ENCODE assay signal across 39 mouse cellular contexts in genomic region chr7:113349089-113349488, GRCm38 (mm10). TPM values are rescaled to one million over a fixed set of nuclear protein-coding genes. Genes with fewer than 3 reads are reported as not detected.
A peak's percentile ranks its signal among the peaks of the same experiment; 100 is the strongest.
DNase-seq lines count a peak whose midpoint lies in the region; ATAC-seq and TF ChIP-seq lines count a peak whose summit lies in the region.
"Had no signal": no experiment of that assay in that cellular context is flagged by ENCODE, and none has a peak within 500 bp of the region (broad histone marks: within the 10 kb centered on the region; RNA-seq: fewer than 3 reads in every experiment).

No protein-coding gene starts in this region.

- H3K4me2 ChIP-seq in liver, embryonic 12.5 days, result no peak overlapping the region
- no peak overlapping the region for H3K4me2 ChIP-seq in liver, postnatal 0 days (ENCODE audit: low read depth, low read length)
- H3K4me2 ChIP-seq in kidney, embryonic 14.5 days (replicated peaks; ENCODE audit: low read depth, low read length), result no peak overlapping the region
- H3K4me2 ChIP-seq: embryonic facial prominence, embryonic 13.5 days; forebrain, embryonic 15.5 days; heart, embryonic 13.5 days; hindbrain, embryonic 15.5 days; limb, embryonic 15.5 days; lung, embryonic 15.5 days had no signal

- no peaks in the 10 kb centered on the region for H3K36me3 ChIP-seq in liver, embryonic 12.5 days
- no peaks in the 10 kb centered on the region for H3K36me3 ChIP-seq in liver, postnatal 0 days (replicated peaks; ENCODE audit: insufficient read depth, low read length)
- H3K36me3 ChIP-seq in midbrain, embryonic 10.5 days, result no peaks in the 10 kb centered on the region
- no peaks in the 10 kb centered on the region for H3K36me3 ChIP-seq in kidney, embryonic 14.5 days (ENCODE audit: control insufficient read depth, insufficient read depth, low read length)
- H3K36me3 ChIP-seq: embryonic facial prominence, embryonic 13.5 days; forebrain, embryonic 10.5 days; forebrain, embryonic 15.5 days; heart, embryonic 13.5 days; hindbrain, embryonic 15.5 days; limb, embryonic 10.5 days; limb, embryonic 15.5 days; lung, embryonic 15.5 days had no signal

- peak; percentile 69 for DNase-seq in 416B (ENCODE audit: low read depth)
- peak; percentile 41 for DNase-seq in MEL-GATA-1-ER (ENCODE audit: extremely low read depth, low read depth)
- no peak for DNase-seq in liver, postnatal 0 days
- no peak for DNase-seq in gastrocnemius, postnatal 25 days
- DNase-seq in midbrain, embryonic 10.5 days (ENCODE audit: low spot score), result no peak
- DNase-seq: adrenal gland, adult 8-10 months; cerebellum, adult 11-12 months; cerebellum, adult 9-11 months; gastrocnemius, adult 2 months; heart, adult 2 months; heart, postnatal 10 days; kidney, adult 18-20 months; layer of hippocampus, adult 9-11 months; midbrain, embryonic 14.5 days; retina, postnatal 1 day; right cerebral cortex, postnatal 14 days had no signal

- TF ChIP-seq EP300 in liver, postnatal 0 days (IDR thresholded peaks at IDR 0.05; ENCODE audit: low read depth), result no peak

- H3K4me3 ChIP-seq in liver, embryonic 12.5 days, result no peak overlapping the region
- H3K4me3 ChIP-seq in liver, postnatal 0 days (ENCODE audit: low read depth, low read length), result no peak overlapping the region
- no peak overlapping the region for H3K4me3 ChIP-seq in midbrain, embryonic 10.5 days
- H3K4me3 ChIP-seq in kidney, embryonic 14.5 days (ENCODE audit: low read length), result no peak overlapping the region
- H3K4me3 ChIP-seq: embryonic facial prominence, embryonic 13.5 days; forebrain, embryonic 10.5 days; forebrain, embryonic 15.5 days; gastrocnemius, adult 2 months; heart, adult 2 months; heart, embryonic 13.5 days; hindbrain, embryonic 15.5 days; limb, embryonic 10.5 days; limb, embryonic 15.5 days; lung, embryonic 15.5 days; megakaryocyte, embryonic 14.5 days had no signal

- H3K27me3 ChIP-seq in liver, embryonic 12.5 days (replicated peaks), result no peaks in the 10 kb centered on the region
- H3K27me3 ChIP-seq in liver, postnatal 0 days (ENCODE audit: insufficient read depth, low read length), result no peaks in the 10 kb centered on the region
- H3K27me3 ChIP-seq in midbrain, embryonic 10.5 days (ENCODE audit: low read depth, poor library complexity, severe bottlenecking), result no peaks in the 10 kb centered on the region
- H3K27me3 ChIP-seq in kidney, embryonic 14.5 days (ENCODE audit: control insufficient read depth, insufficient read depth, low read length), result no peaks in the 10 kb centered on the region
- H3K27me3 ChIP-seq: embryonic facial prominence, embryonic 13.5 days; forebrain, embryonic 15.5 days; heart, embryonic 13.5 days; hindbrain, embryonic 15.5 days; limb, embryonic 15.5 days; lung, embryonic 15.5 days; megakaryocyte, embryonic 14.5 days had no signal

- ATAC-seq in liver, embryonic 12.5 days, result peak; percentile 79
- ATAC-seq in liver, postnatal 0 days, result peak; percentile 44; the same call in 1 of the 2 replicates
- ATAC-seq in kidney, embryonic 14.5 days (ENCODE audit: low FRiP score, low TSS enrichment), result no peak
- ATAC-seq: CD4-positive, CD25-positive, alpha-beta regulatory T cell, adult 4 months; forebrain, embryonic 15.5 days had no signal

- TF ChIP-seq CTCF in liver, postnatal 0 days (IDR thresholded peaks at IDR 0.05; ENCODE audit: low read depth), result no peak

- H3K4me1 ChIP-seq in liver, embryonic 12.5 days, result peaks cover 13% of the 10 kb centered on the region
- H3K4me1 ChIP-seq in liver, postnatal 0 days (ENCODE audit: insufficient read depth), result no peaks in the 10 kb centered on the region
- no peaks in the 10 kb centered on the region for H3K4me1 ChIP-seq in midbrain, embryonic 10.5 days
- H3K4me1 ChIP-seq in kidney, embryonic 14.5 days (ENCODE audit: control insufficient read depth, insufficient read depth, low read length), result no peaks in the 10 kb centered on the region
- H3K4me1 ChIP-seq: forebrain, embryonic 10.5 days; limb, embryonic 10.5 days; limb, embryonic 15.5 days; lung, embryonic 15.5 days; megakaryocyte, embryonic 14.5 days had no signal

- H3K9ac ChIP-seq in liver, embryonic 12.5 days, result no peak overlapping the region
- no peak overlapping the region for H3K9ac ChIP-seq in liver, postnatal 0 days (replicated peaks)
- no peak overlapping the region for H3K9ac ChIP-seq in kidney, embryonic 14.5 days (ENCODE audit: low read depth, low read length)
- H3K9ac ChIP-seq: embryonic facial prominence, embryonic 13.5 days; forebrain, embryonic 15.5 days; heart, embryonic 13.5 days; hindbrain, embryonic 15.5 days; limb, embryonic 15.5 days; lung, embryonic 15.5 days had no signal

- 24% methylated on average over 1 of the region's 1 CpGs for WGBS in liver, embryonic 12.5 days (ENCODE audit: insufficient replicate concordance)
- WGBS in liver, postnatal 0 days (ENCODE audit: insufficient replicate concordance), result 55% methylated on average over 1 of the region's 1 CpGs
- 90% methylated on average over 1 of the region's 1 CpGs for WGBS in midbrain, embryonic 10.5 days
- 79% methylated on average over 1 of the region's 1 CpGs for WGBS in kidney, embryonic 14.5 days

- no peaks in the 10 kb centered on the region for H3K9me3 ChIP-seq in liver, embryonic 12.5 days (replicated peaks)
- H3K9me3 ChIP-seq in liver, postnatal 0 days (ENCODE audit: low read length), result no peaks in the 10 kb centered on the region
- no peaks in the 10 kb centered on the region for H3K9me3 ChIP-seq in midbrain, embryonic 10.5 days (replicated peaks)
- H3K9me3 ChIP-seq in kidney, embryonic 14.5 days (ENCODE audit: control insufficient read depth, low read length), result no peaks in the 10 kb centered on the region
- H3K9me3 ChIP-seq: embryonic facial prominence, embryonic 13.5 days; forebrain, embryonic 10.5 days; forebrain, embryonic 15.5 days; heart, embryonic 13.5 days; hindbrain, embryonic 15.5 days; limb, embryonic 10.5 days; limb, embryonic 15.5 days; lung, embryonic 15.5 days; megakaryocyte, embryonic 14.5 days had no signal

- no peak overlapping the region for H3K27ac ChIP-seq in liver, embryonic 12.5 days
- H3K27ac ChIP-seq in liver, postnatal 0 days (ENCODE audit: low read depth), result no peak overlapping the region
- H3K27ac ChIP-seq in midbrain, embryonic 10.5 days (replicated peaks), result no peak overlapping the region
- H3K27ac ChIP-seq in kidney, embryonic 14.5 days (ENCODE audit: low read depth, low read length), result no peak overlapping the region
- H3K27ac ChIP-seq: embryonic facial prominence, embryonic 13.5 days; forebrain, embryonic 10.5 days; forebrain, embryonic 15.5 days; gastrocnemius, adult 2 months; heart, adult 2 months; heart, embryonic 13.5 days; hindbrain, embryonic 15.5 days; kidney, postnatal 0 days; limb, embryonic 10.5 days; limb, embryonic 15.5 days; lung, embryonic 15.5 days had no signal

RNA-seq across cellular contexts. Expression of gene Btbd10, which starts 20.1 kb away (rescaled TPM):
- polyA plus RNA-seq in liver, embryonic 12.5 days (2016; fragmentation: Nextera tagmentation; extraction: Ambion mirVana), result 11.2 and 11.7 TPM in 2 replicates
- 4.6 and 5.2 TPM in 2 replicates for polyA plus RNA-seq in liver, postnatal 0 days (2015; fragmentation: Nextera tagmentation; extraction: Ambion mirVana)
- total RNA-seq in gastrocnemius, postnatal 25 days (2021), result 1 to 10 TPM; 5.7 to 6.1 TPM
- polyA plus RNA-seq in midbrain, embryonic 10.5 days (2016; fragmentation: Nextera tagmentation; extraction: Ambion mirVana), result 25.5 and 32.0 TPM in 2 replicates
- polyA plus RNA-seq in kidney, embryonic 14.5 days (2014; fragmentation: Nextera tagmentation; extraction: Ambion mirVana), result 18.0 and 24.4 TPM in 2 replicates

RNA-seq across cellular contexts. Expression of gene Pth, which starts 39.3 kb away (rescaled TPM):
- polyA plus RNA-seq in liver, embryonic 12.5 days (2016; fragmentation: Nextera tagmentation; extraction: Ambion mirVana), result not detected in 2 replicates
- polyA plus RNA-seq in liver, postnatal 0 days (2015; fragmentation: Nextera tagmentation; extraction: Ambion mirVana), result not detected in 2 replicates
- not detected for total RNA-seq in gastrocnemius, postnatal 25 days (2021)
- polyA plus RNA-seq in midbrain, embryonic 10.5 days (2016; fragmentation: Nextera tagmentation; extraction: Ambion mirVana), result not detected in 2 replicates
- polyA plus RNA-seq in kidney, embryonic 14.5 days (2014; fragmentation: Nextera tagmentation; extraction: Ambion mirVana), result not detected in 2 replicates
- total RNA-seq: adrenal gland, adult 8-10 months; adrenal gland, postnatal 4 days; gastrocnemius, adult 2 months; gastrocnemius, postnatal 4 days; heart, adult 2 months; heart, postnatal 10 days; hematopoietic stem cell, adult 5-6 weeks; left cerebral cortex, postnatal 10 days; monocyte, adult 5-6 weeks had no signal
- polyA plus RNA-seq: CD4-positive, CD25-positive, alpha-beta regulatory T cell, adult 4 months; embryonic facial prominence, embryonic 13.5 days; forebrain, embryonic 10.5 days; forebrain, embryonic 15.5 days; heart, adult 2 months; hindbrain, embryonic 15.5 days; kidney, postnatal 0 days; large intestine, adult 2 months; limb, embryonic 10.5 days; limb, embryonic 15.5 days; midbrain, embryonic 14.5 days; neural tube, embryonic 14.5 days; small intestine, adult 2 months; stomach, embryonic 14.5 days; testis, adult 2 months had no signal

Comparison
In these comparisons a context has a peak if more than half of its experiments do, and no peak if none do; other contexts are left out.
1. DNase-seq: peak in 416B (single experiment) and MEL-GATA-1-ER (single experiment); none in liver, postnatal 0 days (single experiment), gastrocnemius, postnatal 25 days (single experiment) and midbrain, embryonic 10.5 days (single experiment).